Mouse (Mus musculus) hindlimb bud, embryonic 11.5 days (tissue): ENCODE measurements around the gene Brinp3.
"Not testable (repeated sequence)": the region's sequence is repeated elsewhere in the genome, so short reads cannot be mapped to it uniquely, and the experiment has no call there.

ENCODE experiments used
- DNase-seq: peaks from one replicate; pipeline ENCODE4 v3.0.0-alpha.2; 2012; ENCODE audit warnings: low read depth, low spot score; ENCODE audit errors: extremely low spot score

Brinp3 gene

GRCm38 (mm10) chr1:146494681-146495331 is at the start of gene Brinp3:
Gene Brinp3 (plus strand): TSS chr1:146494760.
- DNase-seq, result no peak

DNA sequence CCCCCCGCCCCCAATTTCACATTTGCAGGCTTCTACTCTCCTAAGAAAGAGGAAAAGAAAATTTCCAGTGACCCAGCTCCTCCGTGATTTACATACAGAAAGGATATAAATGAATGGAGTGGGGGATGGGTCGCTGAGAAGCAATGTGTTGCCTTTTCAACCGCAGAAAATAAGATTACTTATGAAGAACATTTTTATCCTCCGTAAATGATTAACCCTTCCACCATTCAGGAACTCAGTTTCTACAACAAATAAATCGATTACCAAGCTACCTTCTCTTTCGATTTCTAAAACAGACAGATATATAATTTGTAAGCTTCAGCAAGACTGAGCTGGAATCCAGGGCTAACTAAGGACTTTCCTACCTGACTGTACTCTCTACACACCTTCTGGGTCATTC is 339 bp upstream of the Brinp3 start:
- no peak for DNase-seq

- DNase-seq, result no peak
These were observed 826 bp downstream of the Brinp3 start for GRCm38 (mm10) chr1:146495386-146495785.

GRCm38 (mm10) chr1:146497381-146498081 is 3.0 kb downstream of the Brinp3 start:
- peak; percentile 14 for DNase-seq

- DNase-seq, result peak; percentile 22
These were observed 3.7 kb downstream of the Brinp3 start for GRCm38 (mm10) chr1:146498085-146498779.

- DNase-seq, result no peak
These were observed 4.2 kb downstream of the Brinp3 start for GRCm38 (mm10) chr1:146498780-146499114.

- no peak for DNase-seq
These were observed 20.8 kb downstream of the Brinp3 start for GRCm38 (mm10) chr1:146515377-146515776.

- DNase-seq, result no peak
These were observed 29.4 kb downstream of the Brinp3 start for GRCm38 (mm10) chr1:146523727-146524573.

DNA sequence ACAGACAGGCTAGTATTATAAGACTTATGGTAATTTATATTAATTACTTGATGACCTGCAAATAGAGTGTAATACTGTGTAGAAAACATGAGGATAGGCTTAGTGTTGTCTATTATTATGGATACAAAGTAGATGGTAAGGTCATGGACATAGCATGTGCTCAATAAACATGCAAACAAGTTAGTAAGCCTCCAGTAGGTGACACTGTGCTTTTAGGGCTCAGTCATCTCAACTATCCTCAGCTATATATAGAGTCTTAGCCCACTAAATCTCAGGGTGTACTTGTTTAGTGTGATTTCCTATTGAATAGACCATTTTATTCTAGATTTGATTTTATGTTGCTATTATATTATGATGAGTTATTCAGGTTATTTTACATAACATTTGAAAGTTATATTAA is 34.0 kb downstream of the Brinp3 start:
- no peak for DNase-seq

DNA sequence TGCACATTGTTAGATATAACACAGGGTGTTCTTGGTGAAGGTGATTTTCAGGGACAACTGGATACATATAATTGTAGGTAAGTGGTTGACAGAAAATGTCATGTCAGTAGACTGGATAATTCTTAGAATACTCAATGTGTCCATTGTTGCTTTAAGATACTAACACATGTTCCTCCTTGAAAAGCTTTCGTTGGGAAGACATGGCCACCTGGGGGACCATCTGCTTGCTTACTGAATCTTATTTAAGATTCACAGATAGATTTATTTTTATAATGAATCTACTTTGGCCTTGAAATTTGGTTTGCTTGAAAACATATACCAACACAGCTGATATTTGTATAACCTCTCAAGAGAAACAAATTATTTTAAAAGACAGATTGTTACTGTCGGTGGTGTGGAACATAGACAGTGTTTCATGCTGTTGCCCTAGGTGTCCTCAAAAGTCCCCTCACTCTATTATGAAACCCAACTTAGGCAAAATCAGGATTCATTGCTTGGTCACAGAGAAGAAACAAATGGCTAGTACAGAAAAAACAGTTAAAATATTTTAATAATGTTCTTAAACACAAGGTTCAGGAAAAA is 52.4 kb downstream of the Brinp3 start:
- no peak for DNase-seq

- no peak for DNase-seq
These were observed 62.4 kb downstream of the Brinp3 start for GRCm38 (mm10) chr1:146556982-146557381.

GRCm38 (mm10) chr1:146562144-146562543 is 67.6 kb downstream of the Brinp3 start:
- DNase-seq, result no peak

DNA sequence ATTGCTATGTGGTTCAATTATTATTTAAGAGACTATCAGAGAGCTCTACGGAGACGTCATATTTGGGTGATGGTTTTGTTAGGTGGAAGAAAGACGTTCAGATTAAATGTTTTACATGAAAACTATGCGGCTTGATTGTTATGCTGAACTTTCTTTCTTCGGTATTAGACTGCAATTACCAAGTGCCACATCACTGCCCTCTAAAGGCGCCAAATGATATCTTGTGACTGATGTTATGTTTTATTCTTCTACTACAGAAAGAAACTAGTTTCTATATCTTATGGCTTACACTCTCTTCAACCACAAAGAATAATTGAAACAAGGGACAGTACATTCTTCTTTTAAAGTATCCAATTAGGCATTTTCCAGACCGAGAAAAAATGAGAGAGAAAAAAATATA is 89.6 kb downstream of the Brinp3 start:
- DNase-seq, result no peak

- no peak for DNase-seq
These were observed 138.3 kb downstream of the Brinp3 start for GRCm38 (mm10) chr1:146632895-146633294.

DNA sequence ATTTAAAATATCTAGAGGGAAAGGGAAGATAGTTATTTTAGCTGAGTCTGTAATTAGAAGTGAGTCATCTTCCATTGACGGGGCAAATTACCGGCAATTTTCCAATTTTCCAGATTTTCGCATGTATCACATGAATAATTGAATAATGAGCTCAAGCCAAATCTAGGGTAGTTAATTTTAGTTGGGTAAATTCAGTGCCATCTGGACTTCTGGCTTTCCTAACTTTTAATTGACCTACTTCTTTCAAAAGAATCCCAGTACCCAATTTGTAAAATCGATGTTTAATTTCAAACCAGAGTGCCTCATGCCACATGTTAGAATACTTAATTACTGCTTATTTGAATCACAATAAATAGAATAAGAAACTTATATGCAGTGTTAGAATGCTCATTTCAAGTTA is 162.7 kb downstream of the Brinp3 start:
- no peak for DNase-seq

DNA sequence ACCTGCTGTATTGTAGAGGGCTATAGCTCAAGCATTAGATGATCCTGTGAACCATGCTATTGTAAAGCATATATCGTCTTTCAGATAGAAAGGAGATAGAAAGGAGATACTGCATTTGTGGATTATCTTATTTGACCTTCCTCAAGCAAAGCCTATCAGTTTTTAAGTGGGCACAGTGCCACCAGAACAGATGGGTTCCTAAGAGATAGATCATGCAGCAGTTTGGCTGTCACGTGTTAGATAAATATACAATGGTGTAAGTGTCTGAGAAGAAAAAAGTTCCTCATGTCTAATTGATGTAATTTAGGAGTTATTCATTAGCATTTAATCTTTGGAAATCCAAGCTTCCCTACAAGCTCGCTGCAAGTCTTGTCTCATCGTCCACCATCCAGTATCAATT is 206.2 kb downstream of the Brinp3 start:
- DNase-seq, result no peak

DNA sequence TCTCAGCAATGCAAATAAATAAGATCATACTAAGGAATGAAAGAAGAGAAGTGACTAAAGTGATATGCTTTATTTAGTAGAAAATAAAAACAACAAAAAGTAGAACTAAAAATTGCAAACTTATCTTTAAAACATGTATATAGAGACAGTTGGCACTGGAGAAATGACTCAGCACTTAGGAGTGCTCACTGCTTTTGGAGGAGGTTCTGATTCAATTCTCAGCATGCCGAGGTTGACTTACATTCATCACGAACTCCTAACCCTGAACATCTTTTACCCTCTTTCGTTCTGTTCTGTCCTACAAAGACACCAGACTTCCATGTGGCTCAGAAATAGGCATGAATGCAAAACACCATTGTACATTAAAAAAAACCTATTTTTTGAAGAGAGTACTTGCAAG is 225.0 kb downstream of the Brinp3 start:
- no peak for DNase-seq

DNA sequence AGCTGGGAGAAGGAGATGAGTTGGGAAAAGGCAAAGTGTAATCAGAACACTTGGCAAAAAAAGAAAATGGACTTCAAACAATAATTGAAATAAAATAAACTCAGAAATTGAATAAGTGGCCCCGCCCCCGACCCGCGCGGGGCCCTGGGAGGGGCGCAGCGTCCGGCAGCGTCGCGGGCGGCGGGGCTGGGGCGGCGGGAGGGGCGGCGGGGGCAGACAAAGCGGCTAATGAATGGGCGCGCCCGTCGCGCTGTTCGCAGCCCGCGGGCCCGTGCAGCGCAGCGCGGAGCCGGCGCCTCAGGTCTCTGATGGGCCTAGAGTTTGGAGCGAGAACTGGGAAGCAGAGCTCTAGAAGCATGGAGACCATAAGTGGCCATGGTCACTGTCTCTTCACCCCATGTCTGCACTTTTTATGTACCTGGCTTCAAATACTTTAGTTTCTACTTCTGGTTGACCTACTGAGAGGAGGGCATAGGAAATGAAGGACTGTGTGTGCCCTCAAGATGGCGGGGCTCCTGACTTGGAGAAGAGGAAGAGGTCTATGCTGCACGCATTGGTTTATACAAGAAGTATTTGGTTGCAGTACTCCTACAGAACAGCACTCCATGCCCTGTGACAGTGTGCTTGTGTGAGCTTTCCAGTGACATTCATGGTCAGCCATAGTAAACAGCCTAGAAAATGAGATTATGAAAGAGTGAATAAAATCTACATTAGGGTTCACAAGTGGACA is 230.4 kb downstream of the Brinp3 start:
- DNase-seq, result not testable (repeated sequence)

GRCm38 (mm10) chr1:146751066-146751465 is 256.5 kb downstream of the Brinp3 start:
- DNase-seq, result no peak

DNA sequence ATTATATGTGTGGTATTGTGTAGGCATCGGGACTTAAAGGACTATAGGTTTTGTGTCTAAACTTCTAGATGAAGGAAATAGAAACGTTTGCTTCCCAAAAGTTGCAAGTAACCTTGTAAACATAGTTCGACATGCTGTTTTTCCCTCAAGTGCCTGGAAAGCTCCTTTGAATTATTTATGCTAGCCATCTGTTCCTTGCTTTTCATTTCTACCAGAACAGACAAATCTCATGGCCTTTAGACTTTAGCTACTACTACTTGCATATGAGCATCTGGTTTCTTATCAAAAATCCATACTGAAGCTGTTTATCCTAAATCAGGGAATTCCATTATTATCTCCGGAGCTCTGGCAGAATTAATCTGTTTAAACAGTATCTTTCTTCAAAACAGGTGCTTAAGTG is 288.7 kb downstream of the Brinp3 start:
- DNase-seq, result no peak
